Mouse (Mus musculus): Measurements from ENCODE around the gene Gpatch4.

DNA sequence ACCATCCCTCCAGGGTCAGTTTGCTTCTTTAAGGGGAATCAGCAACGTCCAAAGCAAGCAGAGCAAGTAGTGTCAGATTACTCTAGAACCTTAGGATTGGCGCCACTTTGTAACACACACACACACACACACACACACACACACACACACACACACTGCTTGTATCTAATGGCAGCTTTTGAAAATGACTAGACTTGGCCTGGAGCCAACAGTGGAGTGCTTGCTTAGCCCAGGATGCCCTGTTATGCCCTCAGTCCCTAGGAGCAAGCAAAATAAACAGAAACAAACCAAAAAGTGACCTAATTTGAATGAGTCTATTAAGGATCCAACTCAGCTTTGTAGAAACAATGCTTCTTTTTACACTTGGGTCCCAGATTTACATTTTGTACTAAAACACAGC lies 25.5 kb downstream of the Gpatch4 start:
- TF ChIP-seq CTCF (conservative IDR thresholded peaks at IDR 0.05 in 1 of 2, IDR thresholded peaks at IDR 0.05 in 1 of 2; ENCODE audit: low read depth in 2 of 2, low read length in 2 of 2) (no peak), MXI1 (IDR thresholded peaks at IDR 0.05; ENCODE audit: low read depth, low read length) (no peak), EP300 (IDR thresholded peaks at IDR 0.05; ENCODE audit: low read length) (no peak), USF1 (IDR thresholded peaks at IDR 0.05; ENCODE audit: low read depth, low read length) (no peak)
